Mouse (Mus musculus) liver, embryonic 12.5 days (tissue): ENCODE measurements at regions not wholly inside any gene's neighbourhood (a gene's known extent, or its start where the extent isn't known, plus 50 kb on each side); places are given as distances from the start of the nearest gene placed in this dataset.
"Not testable (repeated sequence)": the region's sequence is repeated elsewhere in the genome, so short reads cannot be mapped to it uniquely, and the experiment has no call there.

Experiments used
- ATAC-seq: fragments of 200-750 bp; cut with Nextera tagmentation; 2 replicates; pipeline ENCODE4 v1.8.0; 2017; ENCODE audit warnings: moderate number of reproducible peaks, mild to moderate bottlenecking, moderate library complexity
- H3K27ac ChIP-seq: fragments of 300-500 bp; sonication (generic); 2 replicates; pipeline ENCODE4 v1.5.1; 2016; ENCODE audit warnings: mild to moderate bottlenecking
- H3K27me3 ChIP-seq: fragments of 300-500 bp; sonication (generic); replicated peaks from 2 replicates; pipeline ENCODE4 v1.6.1; 2016; ENCODE audit warnings: mild to moderate bottlenecking, moderate library complexity
- H3K36me3 ChIP-seq: fragments of 300-500 bp; sonication (generic); 2 replicates; pipeline ENCODE4 v1.6.1; 2016; ENCODE audit warnings: mild to moderate bottlenecking, moderate library complexity
- H3K4me1 ChIP-seq: fragments of 300-500 bp; sonication (generic); 2 replicates; pipeline ENCODE4 v1.6.1; 2016
- H3K4me2 ChIP-seq: fragments of 300-500 bp; sonication (generic); 2 replicates; pipeline ENCODE4 v1.6.1; 2016; ENCODE audit warnings: mild to moderate bottlenecking, moderate library complexity
- H3K4me3 ChIP-seq: fragments of 300-500 bp; sonication (generic); 2 replicates; pipeline ENCODE4 v1.5.1; 2016; ENCODE audit warnings: mild to moderate bottlenecking, moderate library complexity
- H3K9ac ChIP-seq: fragments of 300-500 bp; sonication (generic); 2 replicates; pipeline ENCODE4 v1.6.1; 2016; ENCODE audit warnings: mild to moderate bottlenecking, moderate library complexity
- H3K9me3 ChIP-seq: fragments of 300-500 bp; sonication (generic); replicated peaks from 2 replicates; pipeline ENCODE4 v1.6.1; 2016; ENCODE audit warnings: mild to moderate bottlenecking, moderate library complexity
- WGBS: fragments of 180-500 bp; shearing (Covaris S2); methylation state at CpG from one replicate; pipeline ENCODE4 v1.1.7; 2016; ENCODE audit not compliant: insufficient replicate concordance; 5-methylcytosine and 5-hydroxymethylcytosine counted together

GRCm38 (mm10) chr1:7388627-7389026, 2580.9 kb downstream of the Gm37988 start:
- Histone ChIP-seq H3K9ac (no peak overlapping the region), H3K4me1 (no peaks in the 10 kb centered on the region), H3K27ac (no peak overlapping the region), H3K36me3 (no peaks in the 10 kb centered on the region), H3K4me3 (no peak overlapping the region), H3K27me3 (no peaks in the 10 kb centered on the region), H3K4me2 (no peak overlapping the region), H3K9me3 (no peaks in the 10 kb centered on the region)
- WGBS: 75% methylated on average over 1 of the region's 1 CpGs
- ATAC-seq: no peak

- Histone ChIP-seq H3K4me2 (no peak overlapping the region), H3K27me3 (no peaks in the 10 kb centered on the region), H3K27ac (no peak overlapping the region), H3K36me3 (no peaks in the 10 kb centered on the region), H3K4me1 (peaks cover 3% of the 10 kb centered on the region; the same call in 1 of the 2 replicates), H3K4me3 (no peak overlapping the region), H3K9ac (no peak overlapping the region), H3K9me3 (no peaks in the 10 kb centered on the region)
- ATAC-seq: no peak
Observed at GRCm38 (mm10) chr1:7393508-7393907, 2585.8 kb downstream of the Gm37988 start.

GRCm38 (mm10) chr1:7394161-7394560, 2586.5 kb downstream of the Gm37988 start:
- 95% methylated on average over 6 of the region's 6 CpGs for WGBS
- Histone ChIP-seq H3K27me3 (no peaks in the 10 kb centered on the region), H3K4me1 (peaks cover 4% of the 10 kb centered on the region; the same call in 1 of the 2 replicates), H3K27ac (no peak overlapping the region), H3K4me3 (no peak overlapping the region), H3K36me3 (no peaks in the 10 kb centered on the region), H3K9ac (no peak overlapping the region), H3K9me3 (no peaks in the 10 kb centered on the region), H3K4me2 (no peak overlapping the region)
- ATAC-seq: no peak

GRCm38 (mm10) chr1:7395527-7395926, 2587.8 kb downstream of the Gm37988 start:
- no peak for ATAC-seq
- no peaks in the 10 kb centered on the region for H3K36me3 ChIP-seq
- 68% methylated on average over 8 of the region's 8 CpGs for WGBS

GRCm38 (mm10) chr1:7396867-7397806, 2589.4 kb downstream of the Gm37988 start:
- Histone ChIP-seq H3K4me1 (peaks cover 4% of the 10 kb centered on the region; the same call in 1 of the 2 replicates), H3K4me2 (peak overlapping the region; percentile 94), H3K9me3 (no peaks in the 10 kb centered on the region), H3K4me3 (peak overlapping the region; percentile 73), H3K27me3 (no peaks in the 10 kb centered on the region), H3K36me3 (no peaks in the 10 kb centered on the region), H3K27ac (peak overlapping the region; percentile 70), H3K9ac (peak overlapping the region; percentile 70)
- ATAC-seq: peak; percentile 88
- WGBS: 5% methylated on average over 26 of the region's 26 CpGs

More at GRCm38 (mm10) chr1:7395527-7395926, 2587.8 kb downstream of the Gm37988 start:
- Histone ChIP-seq H3K9ac (no peak overlapping the region), H3K4me2 (no peak overlapping the region), H3K4me3 (no peak overlapping the region), H3K27ac (no peak overlapping the region), H3K9me3 (no peaks in the 10 kb centered on the region), H3K4me1 (peaks cover 4% of the 10 kb centered on the region; the same call in 1 of the 2 replicates), H3K27me3 (no peaks in the 10 kb centered on the region)

- Histone ChIP-seq H3K36me3 (no peaks in the 10 kb centered on the region), H3K27me3 (no peaks in the 10 kb centered on the region), H3K9ac (peak overlapping the region; percentile 65), H3K4me3 (peak overlapping the region; percentile 73), H3K4me1 (peaks cover 4% of the 10 kb centered on the region; the same call in 1 of the 2 replicates), H3K27ac (peak overlapping the region; percentile 73), H3K4me2 (peak overlapping the region; percentile 94), H3K9me3 (no peaks in the 10 kb centered on the region)
- WGBS: under 1% methylated on average over 39 of the region's 46 CpGs
- ATAC-seq: peak; percentile 95
Observed at GRCm38 (mm10) chr1:7397807-7398446, 2590.2 kb downstream of the Gm37988 start.

GRCm38 (mm10) chr1:7398678-7399218, 2591.1 kb downstream of the Gm37988 start:
- 49% methylated on average over 14 of the region's 14 CpGs for WGBS
- ATAC-seq: no peak
- H3K4me3 ChIP-seq: peak overlapping the region; percentile 73

GRCm38 (mm10) chr1:7405651-7406050, 2598.0 kb downstream of the Gm37988 start:
- H3K4me2 ChIP-seq, H3K27ac ChIP-seq, H3K9ac ChIP-seq, H3K4me3 ChIP-seq, H3K27me3 ChIP-seq, H3K36me3 ChIP-seq, H3K4me1 ChIP-seq, H3K9me3 ChIP-seq: not testable (repeated sequence)
- ATAC-seq: peak; percentile 75
- 29% methylated on average over 5 of the region's 5 CpGs for WGBS

More at GRCm38 (mm10) chr1:7398678-7399218, 2591.1 kb downstream of the Gm37988 start:
- H3K4me1 ChIP-seq: peaks cover 4% of the 10 kb centered on the region; the same call in 1 of the 2 replicates
- peak overlapping the region; percentile 94 for H3K4me2 ChIP-seq
- peak overlapping the region; percentile 73; the same call in 1 of the 2 replicates for H3K27ac ChIP-seq
- H3K27me3 ChIP-seq: no peaks in the 10 kb centered on the region
- H3K9me3 ChIP-seq: no peaks in the 10 kb centered on the region
- peak overlapping the region; percentile 65 for H3K9ac ChIP-seq
- H3K36me3 ChIP-seq: no peaks in the 10 kb centered on the region

GRCm38 (mm10) chr1:7414444-7414843, 2606.8 kb downstream of the Gm37988 start:
- Histone ChIP-seq H3K4me1 (no peaks in the 10 kb centered on the region), H3K4me3 (no peak overlapping the region), H3K4me2 (no peak overlapping the region), H3K27me3 (no peaks in the 10 kb centered on the region), H3K9ac (no peak overlapping the region), H3K9me3 (no peaks in the 10 kb centered on the region), H3K27ac (no peak overlapping the region), H3K36me3 (no peaks in the 10 kb centered on the region)
- no peak for ATAC-seq
- 50% methylated on average over 1 of the region's 1 CpGs for WGBS

- Histone ChIP-seq H3K9ac (no peak overlapping the region), H3K4me3 (no peak overlapping the region), H3K4me2 (no peak overlapping the region), H3K4me1 (no peaks in the 10 kb centered on the region), H3K36me3 (no peaks in the 10 kb centered on the region), H3K27me3 (no peaks in the 10 kb centered on the region), H3K27ac (no peak overlapping the region), H3K9me3 (no peaks in the 10 kb centered on the region)
- WGBS: 68% methylated on average over 3 of the region's 3 CpGs
- ATAC-seq: no peak
Observed at GRCm38 (mm10) chr1:7451660-7452155, 2644.0 kb downstream of the Gm37988 start.

- Histone ChIP-seq H3K9me3 (no peaks in the 10 kb centered on the region), H3K9ac (no peak overlapping the region), H3K27ac (no peak overlapping the region), H3K4me1 (no peaks in the 10 kb centered on the region), H3K4me2 (no peak overlapping the region), H3K27me3 (no peaks in the 10 kb centered on the region), H3K36me3 (no peaks in the 10 kb centered on the region), H3K4me3 (no peak overlapping the region)
- 35% methylated on average over 2 of the region's 2 CpGs for WGBS
- ATAC-seq: no peak
Observed at GRCm38 (mm10) chr1:7454931-7455330, 2647.2 kb downstream of the Gm37988 start.

- no peak for ATAC-seq
- no peaks in the 10 kb centered on the region for H3K36me3 ChIP-seq
- no peaks in the 10 kb centered on the region for H3K9me3 ChIP-seq
- no peak overlapping the region for H3K9ac ChIP-seq
- H3K4me1 ChIP-seq: no peaks in the 10 kb centered on the region
- H3K27ac ChIP-seq: no peak overlapping the region
- H3K4me2 ChIP-seq: no peak overlapping the region
- H3K4me3 ChIP-seq: no peak overlapping the region
- no peaks in the 10 kb centered on the region for H3K27me3 ChIP-seq
Observed at GRCm38 (mm10) chr1:7457895-7458294, 2650.2 kb downstream of the Gm37988 start.
